Mouse (Mus musculus) embryonic fibroblast, embryonic 13.5 days (primary cell): ENCODE measurements at regions not wholly inside any gene's neighbourhood (a gene's known extent, or its start where the extent isn't known, plus 50 kb on each side); places are given as distances from the start of the nearest gene placed in this dataset.

Experiments used
- CTCF ChIP-seq: IDR thresholded peaks from 2 replicates; pipeline ENCODE4 v1.5.1; 2011; ENCODE audit warnings: mild to moderate bottlenecking, control low read depth, low read length, moderate library complexity, borderline replicate concordance; ENCODE audit not compliant: insufficient read depth
- POLR2A ChIP-seq: IDR thresholded peaks from 2 replicates; pipeline ENCODE4 v1.6.1; 2011; ENCODE audit warnings: low read depth, mild to moderate bottlenecking, control low read depth, low read length, moderate library complexity

GRCm38 (mm10) chr2:48065162-48065561 lies 748.7 kb upstream of the Acvr2a start:
- no peak for TF ChIP-seq CTCF
- no peak for TF ChIP-seq POLR2A
